Mouse (Mus musculus): Measurements from ENCODE around the gene Tns3. TPM values are rescaled to one million over a fixed set of nuclear protein-coding genes. Genes with fewer than 3 reads are reported as not detected.

The Tns3 gene
- polyA plus RNA-seq, 1 experiment from 2014 or later = 13.8 TPM

- DNase-seq (ENCODE audit: extremely low spot score, low spot score) = no peak
- H3K27ac ChIP-seq = no peak overlapping the region
- peaks cover 33% of the 10 kb centered on the region for H3K4me1 ChIP-seq
- H3K4me3 ChIP-seq = no peak overlapping the region
- 94% methylated on average over 3 of the region's 3 CpGs for WGBS
- peaks cover 14% of the 10 kb centered on the region; the same call in 1 of the 2 replicates for H3K36me3 ChIP-seq (replicated peaks)
- no peaks in the 10 kb centered on the region for H3K9me3 ChIP-seq
- no peaks in the 10 kb centered on the region for H3K27me3 ChIP-seq (ENCODE audit: poor library complexity, severe bottlenecking)
Measured at GRCm38 (mm10) chr11:8462827-8463405, 201.4 kb downstream of the Tns3 start.

GRCm38 (mm10) chr11:8460835-8461234 is 203.5 kb downstream of the Tns3 start:
- H3K27ac ChIP-seq = no peak overlapping the region
- WGBS = 95% methylated on average over 4 of the region's 4 CpGs

GRCm38 (mm10) chr11:8457951-8458350 is 206.4 kb downstream of the Tns3 start:
- Histone ChIP-seq H3K36me3 (replicated peaks) (peaks cover 12% of the 10 kb centered on the region; the same call in 1 of the 2 replicates), H3K27ac (peak overlapping the region; percentile 76), H3K27me3 (ENCODE audit: poor library complexity, severe bottlenecking) (no peaks in the 10 kb centered on the region), H3K9me3 (no peaks in the 10 kb centered on the region), H3K4me1 (peaks cover 46% of the 10 kb centered on the region), H3K4me3 (no peak overlapping the region)
- 63% methylated on average over 5 of the region's 5 CpGs for WGBS
- no peak for DNase-seq (ENCODE audit: extremely low spot score, low spot score)

More at GRCm38 (mm10) chr11:8460835-8461234, 203.5 kb downstream of the Tns3 start:
- Histone ChIP-seq H3K27me3 (ENCODE audit: poor library complexity, severe bottlenecking) (no peaks in the 10 kb centered on the region), H3K9me3 (no peaks in the 10 kb centered on the region), H3K4me3 (no peak overlapping the region), H3K36me3 (replicated peaks) (peaks cover 14% of the 10 kb centered on the region; the same call in 1 of the 2 replicates), H3K4me1 (peaks cover 36% of the 10 kb centered on the region)
- no peak for DNase-seq (ENCODE audit: extremely low spot score, low spot score)

- no peak for DNase-seq (ENCODE audit: extremely low spot score, low spot score)
- H3K4me1 ChIP-seq = peaks cover 49% of the 10 kb centered on the region
- WGBS = 57% methylated on average over 9 of the region's 9 CpGs
- peaks cover 14% of the 10 kb centered on the region for H3K36me3 ChIP-seq (replicated peaks)
- H3K9me3 ChIP-seq = no peaks in the 10 kb centered on the region
- peak overlapping the region; percentile 76 for H3K27ac ChIP-seq
- no peaks in the 10 kb centered on the region for H3K27me3 ChIP-seq (ENCODE audit: poor library complexity, severe bottlenecking)
- H3K4me3 ChIP-seq = no peak overlapping the region
Measured at GRCm38 (mm10) chr11:8456586-8457285, 207.6 kb downstream of the Tns3 start.

- 90% methylated on average over 6 of the region's 6 CpGs for WGBS
- H3K4me1 ChIP-seq = peaks cover 49% of the 10 kb centered on the region
- no peaks in the 10 kb centered on the region for H3K27me3 ChIP-seq (ENCODE audit: poor library complexity, severe bottlenecking)
- DNase-seq (ENCODE audit: extremely low spot score, low spot score) = no peak
- no peak overlapping the region for H3K4me3 ChIP-seq
- peaks cover 20% of the 10 kb centered on the region for H3K36me3 ChIP-seq (replicated peaks)
- H3K9me3 ChIP-seq = no peaks in the 10 kb centered on the region
- no peak overlapping the region for H3K27ac ChIP-seq
Measured at GRCm38 (mm10) chr11:8455650-8456049, 208.7 kb downstream of the Tns3 start.

GRCm38 (mm10) chr11:8453252-8453651 is 211.1 kb downstream of the Tns3 start:
- no peaks in the 10 kb centered on the region for H3K9me3 ChIP-seq
- H3K27ac ChIP-seq = no peak overlapping the region
- H3K4me3 ChIP-seq = no peak overlapping the region
- no peaks in the 10 kb centered on the region for H3K27me3 ChIP-seq (ENCODE audit: poor library complexity, severe bottlenecking)
- H3K36me3 ChIP-seq (replicated peaks) = peaks cover 44% of the 10 kb centered on the region
- no peak for DNase-seq (ENCODE audit: extremely low spot score, low spot score)
- peaks cover 38% of the 10 kb centered on the region for H3K4me1 ChIP-seq
- 83% methylated on average over 6 of the region's 6 CpGs for WGBS

GRCm38 (mm10) chr11:8451597-8452201 is 212.6 kb downstream of the Tns3 start:
- WGBS = 92% methylated on average over 6 of the region's 6 CpGs
- no peaks in the 10 kb centered on the region for H3K27me3 ChIP-seq (ENCODE audit: poor library complexity, severe bottlenecking)
- H3K27ac ChIP-seq = no peak overlapping the region
- H3K36me3 ChIP-seq (replicated peaks) = peaks cover 58% of the 10 kb centered on the region
- no peaks in the 10 kb centered on the region for H3K9me3 ChIP-seq
- H3K4me1 ChIP-seq = peaks cover 22% of the 10 kb centered on the region
- DNase-seq (ENCODE audit: extremely low spot score, low spot score) = no peak
- no peak overlapping the region for H3K4me3 ChIP-seq

- H3K4me3 ChIP-seq = no peak overlapping the region
- no peak for DNase-seq (ENCODE audit: extremely low spot score, low spot score)
- no peak overlapping the region for H3K27ac ChIP-seq
- H3K9me3 ChIP-seq = no peaks in the 10 kb centered on the region
- H3K27me3 ChIP-seq (ENCODE audit: poor library complexity, severe bottlenecking) = no peaks in the 10 kb centered on the region
- H3K4me1 ChIP-seq = peaks cover 10% of the 10 kb centered on the region
- H3K36me3 ChIP-seq (replicated peaks) = peaks cover 64% of the 10 kb centered on the region
- WGBS = 83% methylated on average over 4 of the region's 4 CpGs
Measured at GRCm38 (mm10) chr11:8450540-8450939, 213.8 kb downstream of the Tns3 start.

GRCm38 (mm10) chr11:8445915-8446356 is 218.4 kb downstream of the Tns3 start:
- Histone ChIP-seq H3K9me3 (no peaks in the 10 kb centered on the region), H3K4me3 (no peak overlapping the region), H3K36me3 (replicated peaks) (peaks cover 87% of the 10 kb centered on the region), H3K4me1 (no peaks in the 10 kb centered on the region), H3K27ac (no peak overlapping the region), H3K27me3 (ENCODE audit: poor library complexity, severe bottlenecking) (no peaks in the 10 kb centered on the region)
- no peak for DNase-seq (ENCODE audit: extremely low spot score, low spot score)
- 78% methylated on average over 8 of the region's 8 CpGs for WGBS

- Histone ChIP-seq H3K27ac (no peak overlapping the region), H3K4me1 (no peaks in the 10 kb centered on the region), H3K36me3 (replicated peaks) (peaks cover 83% of the 10 kb centered on the region), H3K27me3 (ENCODE audit: poor library complexity, severe bottlenecking) (no peaks in the 10 kb centered on the region), H3K9me3 (no peaks in the 10 kb centered on the region), H3K4me3 (no peak overlapping the region)
- no peak for DNase-seq (ENCODE audit: extremely low spot score, low spot score)
- WGBS = 89% methylated on average over 13 of the region's 13 CpGs
Measured at GRCm38 (mm10) chr11:8444759-8445422, 219.4 kb downstream of the Tns3 start.

- Histone ChIP-seq H3K9me3 (no peaks in the 10 kb centered on the region), H3K4me3 (no peak overlapping the region), H3K36me3 (replicated peaks) (peaks cover 77% of the 10 kb centered on the region), H3K4me1 (no peaks in the 10 kb centered on the region), H3K27ac (no peak overlapping the region), H3K27me3 (ENCODE audit: poor library complexity, severe bottlenecking) (no peaks in the 10 kb centered on the region)
- no peak for DNase-seq (ENCODE audit: extremely low spot score, low spot score)
- WGBS = 92% methylated on average over 11 of the region's 11 CpGs
Measured at GRCm38 (mm10) chr11:8443539-8444292, 220.6 kb downstream of the Tns3 start.

GRCm38 (mm10) chr11:8440706-8441105 is 223.6 kb downstream of the Tns3 start:
- WGBS = 94% methylated on average over 2 of the region's 2 CpGs
- no peak overlapping the region for H3K27ac ChIP-seq
- no peaks in the 10 kb centered on the region for H3K27me3 ChIP-seq (ENCODE audit: poor library complexity, severe bottlenecking)
- no peak overlapping the region for H3K4me3 ChIP-seq
- H3K36me3 ChIP-seq (replicated peaks) = peaks cover 80% of the 10 kb centered on the region
- DNase-seq (ENCODE audit: extremely low spot score, low spot score) = peak; percentile 11
- H3K9me3 ChIP-seq = no peaks in the 10 kb centered on the region
- no peaks in the 10 kb centered on the region for H3K4me1 ChIP-seq
